Mouse (Mus musculus): ENCODE results near the gene Hdac1.

GRCm38 (mm10) chr4:129513891-129514290 lies 28.6 kb downstream of the Hdac1 start:
- TF ChIP-seq CTCF (IDR thresholded peaks at IDR 0.05; ENCODE audit: low read depth) (no peak), EP300 (IDR thresholded peaks at IDR 0.05; ENCODE audit: low read depth) (no peak)
